Mouse (Mus musculus) MEL (cell line): ENCODE results near the gene Lbx2. TPM values are rescaled to one million over a fixed set of nuclear protein-coding genes. Genes with fewer than 3 reads are reported as not detected.

Experiments
- DNase-seq: peaks from one replicate; pipeline ENCODE4 v3.0.0; 2011; ENCODE audit warnings: low read depth, low spot score
- H3K27ac ChIP-seq: 2 replicates; pipeline ENCODE4 v1.5.1; 2012; ENCODE audit warnings: low read depth, mild to moderate bottlenecking, control low read depth, low read length, moderate library complexity; ENCODE audit not compliant: control insufficient read depth
- H3K27me3 ChIP-seq, 2 experiments: fragments of 150-350 bp in 1 of 2; sonication (generic) in 1 of 2; 2 replicates each; pipeline ENCODE4 v1.6.1; 2012; ENCODE audit warnings: low read length in 2 of 2, mild to moderate bottlenecking in 2 of 2, improper control_type of control experiment in 1 of 2, moderate library complexity in 1 of 2; ENCODE audit not compliant: insufficient read depth in 2 of 2, control insufficient read depth in 1 of 2
- H3K36me3 ChIP-seq, 2 experiments: 2 replicates each; pipeline ENCODE4 v1.6.1; 2012 to 2014; ENCODE audit warnings: low read length in 2 of 2, improper control_type of control experiment in 1 of 2, inconsistent platforms in 1 of 2, mild to moderate bottlenecking in 1 of 2; ENCODE audit not compliant: insufficient read depth in 2 of 2, control insufficient read depth in 1 of 2
- H3K4me1 ChIP-seq, 2 experiments: fragments of 150-350 bp in 1 of 2; sonication (generic) in 1 of 2; 2 replicates each; pipeline ENCODE4 v1.6.1; 2012; ENCODE audit warnings: low read length in 2 of 2, improper control_type of control experiment in 1 of 2, mild to moderate bottlenecking in 1 of 2; ENCODE audit not compliant: insufficient read depth in 2 of 2, control insufficient read depth in 1 of 2
- H3K4me3 ChIP-seq, 2 experiments: fragments of 150-350 bp in 1 of 2; sonication (generic) in 1 of 2; 2 replicates each; pipeline ENCODE4 v1.5.1; 2012; ENCODE audit warnings: low read depth in 2 of 2, low read length in 2 of 2, mild to moderate bottlenecking in 2 of 2, moderate library complexity in 2 of 2, control low read depth in 1 of 2, improper control_type of control experiment in 1 of 2; ENCODE audit not compliant: control insufficient read depth in 1 of 2, insufficient read depth in 1 of 2
- H3K79me2 ChIP-seq: 2 replicates; pipeline ENCODE4 v1.6.1; 2012; ENCODE audit warnings: mild to moderate bottlenecking, low read length, moderate library complexity; ENCODE audit not compliant: control insufficient read depth, poor library complexity, insufficient read depth
- H3K9ac ChIP-seq: 2 replicates; pipeline ENCODE4 v1.6.1; 2012; ENCODE audit warnings: low read depth, mild to moderate bottlenecking, control low read depth, low read length, moderate library complexity; ENCODE audit not compliant: control insufficient read depth, poor library complexity, severe bottlenecking
- H3K9me3 ChIP-seq: fragments of 150-350 bp; sonication (generic); replicated peaks from 2 replicates; pipeline ENCODE4 v1.6.1; 2012; ENCODE audit warnings: mild to moderate bottlenecking, low read length, improper control_type of control experiment, moderate library complexity; ENCODE audit not compliant: insufficient read depth
- BHLHE40 ChIP-seq: IDR thresholded peaks from 2 replicates; pipeline ENCODE4 v1.6.1; 2012; ENCODE audit warnings: low read depth, mild to moderate bottlenecking, inconsistent platforms, low read length, improper control_type of control experiment, borderline replicate concordance
- CHD1 ChIP-seq: IDR thresholded peaks from 2 replicates; pipeline ENCODE4 v1.6.1; 2012; ENCODE audit warnings: low read depth, mild to moderate bottlenecking, inconsistent platforms, low read length, improper control_type of control experiment
- CHD2 ChIP-seq: IDR thresholded peaks from 2 replicates; pipeline ENCODE4 v1.6.1; 2011; ENCODE audit warnings: low read length, improper control_type of control experiment
- E2F4 ChIP-seq: IDR thresholded peaks from 2 replicates; pipeline ENCODE4 v1.6.1; 2011; ENCODE audit warnings: low read depth, low read length, improper control_type of control experiment, borderline replicate concordance
- ELF1 ChIP-seq: IDR thresholded peaks from 2 replicates; pipeline ENCODE4 v1.6.1; 2014; ENCODE audit warnings: low read depth, mild to moderate bottlenecking, inconsistent platforms, low read length, improper control_type of control experiment, moderate library complexity
- EP300 ChIP-seq, 2 experiments: IDR thresholded peaks; 2 replicates each; pipeline ENCODE4 v1.6.1; 2011; ENCODE audit warnings: improper control_type of control experiment in 2 of 2, low read length in 2 of 2, low read depth in 1 of 2, mild to moderate bottlenecking in 1 of 2
- ETS1 ChIP-seq: IDR thresholded peaks from 2 replicates; pipeline ENCODE4 v1.6.1; 2012; ENCODE audit warnings: low read depth, mild to moderate bottlenecking, inconsistent platforms, low read length, improper control_type of control experiment, moderate library complexity
- GATA1 ChIP-seq: IDR thresholded peaks from 2 replicates; pipeline ENCODE4 v1.6.1; 2011; ENCODE audit warnings: low read depth, low read length, improper control_type of control experiment
- HCFC1 ChIP-seq: IDR thresholded peaks from 2 replicates; pipeline ENCODE4 v1.6.1; 2012; ENCODE audit warnings: low read depth, mild to moderate bottlenecking, inconsistent platforms, low read length, improper control_type of control experiment, moderate library complexity
- JUND ChIP-seq: IDR thresholded peaks from 2 replicates; pipeline ENCODE4 v1.6.1; 2011; ENCODE audit warnings: low read depth, mild to moderate bottlenecking, improper control_type of control experiment, low read length
- KAT2A ChIP-seq: conservative IDR thresholded peaks from 2 replicates; pipeline ENCODE4 v1.6.1; 2012; ENCODE audit warnings: low read depth, low read length, improper control_type of control experiment, inconsistent platforms
- MAFK ChIP-seq: IDR thresholded peaks from 2 replicates; pipeline ENCODE4 v1.6.1; 2011; ENCODE audit warnings: low read depth, mild to moderate bottlenecking, low read length, improper control_type of control experiment, borderline replicate concordance
- MAX ChIP-seq: IDR thresholded peaks from 2 replicates; pipeline ENCODE4 v1.6.1; 2011; ENCODE audit warnings: low read length, improper control_type of control experiment
- MAZ ChIP-seq: IDR thresholded peaks from 2 replicates; pipeline ENCODE4 v1.6.1; 2012; ENCODE audit warnings: low read depth, mild to moderate bottlenecking, inconsistent platforms, low read length, improper control_type of control experiment
- MEF2A ChIP-seq: IDR thresholded peaks from 2 replicates; pipeline ENCODE4 v1.6.1; 2014; ENCODE audit warnings: low read depth, mild to moderate bottlenecking, inconsistent platforms, low read length, improper control_type of control experiment; ENCODE audit not compliant: poor library complexity, insufficient replicate concordance, severe bottlenecking; ENCODE audit errors: extremely low read depth
- MXI1 ChIP-seq: IDR thresholded peaks from 2 replicates; pipeline ENCODE4 v1.6.1; 2011; ENCODE audit warnings: mild to moderate bottlenecking, low read depth, low read length, improper control_type of control experiment
- MYB ChIP-seq: IDR thresholded peaks from 2 replicates; pipeline ENCODE4 v1.6.1; 2011; ENCODE audit warnings: mild to moderate bottlenecking, low read depth, low read length, improper control_type of control experiment
- MYC ChIP-seq: IDR thresholded peaks from 2 replicates; pipeline ENCODE4 v1.6.1; 2011; ENCODE audit warnings: low read depth, mild to moderate bottlenecking, low read length, improper control_type of control experiment, moderate library complexity
- NELFE ChIP-seq: IDR thresholded peaks from 2 replicates; pipeline ENCODE4 v1.6.1; 2011; ENCODE audit warnings: low read depth, low read length, improper control_type of control experiment
- NRF1 ChIP-seq: IDR thresholded peaks from 2 replicates; pipeline ENCODE4 v1.6.1; 2014; ENCODE audit warnings: low read depth, mild to moderate bottlenecking, inconsistent platforms, low read length, improper control_type of control experiment, moderate library complexity; ENCODE audit not compliant: poor library complexity, insufficient read depth, severe bottlenecking
- POLR2A ChIP-seq, 2 experiments: IDR thresholded peaks; 2 replicates each; pipeline ENCODE4 v1.6.1; 2011 to 2012; ENCODE audit warnings: low read length in 2 of 2, mild to moderate bottlenecking in 2 of 2, control low read depth in 1 of 2, improper control_type of control experiment in 1 of 2, low read depth in 1 of 2, moderate library complexity in 1 of 2; ENCODE audit not compliant: control insufficient read depth in 1 of 2, insufficient read depth in 1 of 2, poor library complexity in 1 of 2
- POLR2AphosphoS2 ChIP-seq: IDR thresholded peaks from 2 replicates; pipeline ENCODE4 v1.6.1; 2011; ENCODE audit warnings: low read length, improper control_type of control experiment
- POLR2AphosphoS5 ChIP-seq: IDR thresholded peaks from 2 replicates; pipeline ENCODE4 v1.6.1; 2012; ENCODE audit warnings: low read depth, borderline replicate concordance, mild to moderate bottlenecking, inconsistent platforms, low read length, moderate library complexity, mixed read lengths
- RAD21 ChIP-seq: IDR thresholded peaks from 2 replicates; pipeline ENCODE4 v1.6.1; 2011; ENCODE audit warnings: mild to moderate bottlenecking, low read depth, low read length, improper control_type of control experiment
- RCOR1 ChIP-seq: IDR thresholded peaks from 2 replicates; pipeline ENCODE4 v1.6.1; 2012; ENCODE audit warnings: low read depth, mild to moderate bottlenecking, inconsistent platforms, low read length, improper control_type of control experiment
- SIN3A ChIP-seq: IDR thresholded peaks from 2 replicates; pipeline ENCODE4 v1.6.1; 2012; ENCODE audit warnings: low read length, improper control_type of control experiment, inconsistent platforms
- TAL1 ChIP-seq: IDR thresholded peaks from 2 replicates; pipeline ENCODE4 v1.6.1; 2012; ENCODE audit warnings: mild to moderate bottlenecking, inconsistent platforms, low read length, moderate library complexity, mixed read lengths
- TBP ChIP-seq: IDR thresholded peaks from 2 replicates; pipeline ENCODE4 v1.8.0; 2011; ENCODE audit warnings: low read depth, low read length, improper control_type of control experiment
- TCF12 ChIP-seq: IDR thresholded peaks from 2 replicates; pipeline ENCODE4 v1.6.1; 2014; ENCODE audit warnings: low read depth, mild to moderate bottlenecking, inconsistent platforms, low read length, improper control_type of control experiment, moderate library complexity
- UBTF ChIP-seq: IDR thresholded peaks from 2 replicates; pipeline ENCODE4 v1.6.1; 2012; ENCODE audit warnings: low read depth, mild to moderate bottlenecking, inconsistent platforms, low read length, improper control_type of control experiment, moderate library complexity, borderline replicate concordance; ENCODE audit not compliant: insufficient read depth
- USF1 ChIP-seq: IDR thresholded peaks from 2 replicates; pipeline ENCODE4 v1.6.1; 2014; ENCODE audit warnings: low read depth, mild to moderate bottlenecking, inconsistent platforms, low read length, improper control_type of control experiment, moderate library complexity
- USF2 ChIP-seq, 2 experiments: IDR thresholded peaks; 2 replicates each; pipeline ENCODE4 v1.6.1; 2011 to 2012; ENCODE audit warnings: improper control_type of control experiment in 2 of 2, low read length in 2 of 2, borderline replicate concordance in 1 of 2, inconsistent platforms in 1 of 2, low read depth in 1 of 2, mild to moderate bottlenecking in 1 of 2; ENCODE audit not compliant: insufficient read depth in 1 of 2
- ZC3H11A ChIP-seq: IDR thresholded peaks from 2 replicates; pipeline ENCODE4 v1.6.1; 2012; ENCODE audit warnings: low read depth, mild to moderate bottlenecking, inconsistent platforms, low read length, improper control_type of control experiment
- ZKSCAN1 ChIP-seq: IDR thresholded peaks from 2 replicates; pipeline ENCODE4 v1.6.1; 2012; ENCODE audit warnings: low read depth, mild to moderate bottlenecking, inconsistent platforms, low read length, improper control_type of control experiment, moderate library complexity
- ZMIZ1 ChIP-seq: IDR thresholded peaks from 2 replicates; pipeline ENCODE4 v1.6.1; 2012; ENCODE audit warnings: low read depth, mild to moderate bottlenecking, inconsistent platforms, low read length, improper control_type of control experiment, moderate library complexity
- ZNF384 ChIP-seq: IDR thresholded peaks from 2 replicates; pipeline ENCODE4 v1.6.1; 2012; ENCODE audit warnings: low read depth, mild to moderate bottlenecking, inconsistent platforms, low read length, improper control_type of control experiment
- polyA plus RNA-seq, 2 experiments: library from polyadenylated mRNA; stranded (reverse) in 1 of 2; unstranded in 1 of 2; fragments of >175 nt in 1 of 2; fragments of >200 nt in 1 of 2; gene quantifications; 2 replicates each; pipeline versions ENCODE4 v1.2.1 to v1.2.4; 2012; ENCODE audit warnings: low replicate concordance in 2 of 2, low read depth in 1 of 2; ENCODE audit not compliant: insufficient read length in 2 of 2, insufficient read depth in 1 of 2, missing spikeins in 1 of 2
- total RNA-seq: library from RNA; depleted of rRNA; stranded (reverse); fragments of 300-350 nt; gene quantifications from 2 replicates; pipeline ENCODE4 v1.2.3, GENCODE M21; 2012

Gene Lbx2
- total and polyA plus RNA-seq, 3 experiments: 0.58 to 0.85 TPM; not detected in 1

GRCm38 (mm10) chr6:83053136-83053960 lies 32.8 kb upstream of the Lbx2 start:
- no peaks in the 10 kb centered on the region for H3K9me3 ChIP-seq
- peaks cover 41% of the 10 kb centered on the region for H3K79me2 ChIP-seq
- H3K36me3 ChIP-seq: peaks cover 0 to 14% of the 10 kb centered on the region in 2 experiments
- H3K9ac ChIP-seq: peak overlapping the region; percentile 87
- H3K27ac ChIP-seq: peak overlapping the region; percentile 58
- peaks cover 0 to 18% of the 10 kb centered on the region in 2 experiments; a peak in 3 of 4 replicates for H3K4me1 ChIP-seq
- H3K27me3 ChIP-seq: no peaks in the 10 kb centered on the region
- DNase-seq: peak; percentile 74
- peak overlapping the region; percentile 68 to 87 for H3K4me3 ChIP-seq
- TF ChIP-seq ZMIZ1: no peak
- no peak for TF ChIP-seq BHLHE40
- TF ChIP-seq ELF1: no peak
- no peak for TF ChIP-seq ETS1
- peak; percentile 43; the same call in 1 of the 2 replicates for TF ChIP-seq MAX
- TF ChIP-seq CHD1: no peak
- TF ChIP-seq USF1: 0 out of 2 replicates have a peak, but pooled peaks have one; percentile 21
- TF ChIP-seq ZC3H11A: no peak
- no peak for TF ChIP-seq JUND
- no peak for TF ChIP-seq POLR2AphosphoS5
- TF ChIP-seq KAT2A: no peak
- no peak for TF ChIP-seq MYB
- no peak for TF ChIP-seq NELFE
- no peak for TF ChIP-seq E2F4
- no peak for TF ChIP-seq MAFK
- no peak for TF ChIP-seq GATA1
- no peak for TF ChIP-seq TBP
- no peak for TF ChIP-seq USF2 (IDR thresholded peaks at IDR 0.05; ENCODE audit: borderline replicate concordance in 1 of 2, insufficient read depth in 1 of 2, low read depth in 1 of 2, low read length in 2 of 2)
- TF ChIP-seq TAL1: no peak
- no peak for TF ChIP-seq POLR2AphosphoS2
- no peak for TF ChIP-seq EP300 (IDR thresholded peaks at IDR 0.05; ENCODE audit: low read depth in 1 of 2, low read length in 2 of 2)
- TF ChIP-seq MEF2A: no peak
- TF ChIP-seq MAZ: no peak
- TF ChIP-seq ZNF384: no peak
- peak; percentile 17 to 19; a peak in 1 of 4 replicates for TF ChIP-seq POLR2A (IDR thresholded peaks at IDR 0.05; ENCODE audit: control insufficient read depth in 1 of 2, insufficient read depth in 1 of 2, low read depth in 1 of 2, low read length in 2 of 2, poor library complexity in 1 of 2)
- no peak for TF ChIP-seq ZKSCAN1
- TF ChIP-seq HCFC1: no peak
- no peak; the same call in 1 of the 2 replicates for TF ChIP-seq UBTF
- TF ChIP-seq MXI1: peak; percentile 84
- no peak for TF ChIP-seq NRF1
- no peak for TF ChIP-seq RAD21
- no peak for TF ChIP-seq TCF12
- TF ChIP-seq SIN3A: no peak; the same call in 1 of the 2 replicates
- TF ChIP-seq RCOR1: no peak
- no peak for TF ChIP-seq CHD2
- TF ChIP-seq MYC: peak; percentile 88
